Mouse (Mus musculus) embryonic facial prominence, embryonic 12.5 days (tissue): ENCODE data around the gene Mdga1. TPM values are rescaled to one million over a fixed set of nuclear protein-coding genes. Genes with fewer than 3 reads are reported as not detected.
A peak's percentile ranks its signal among the peaks of the same experiment; 100 is the strongest.

Source experiments
- ATAC-seq: fragments of 200-750 bp; cut with Nextera tagmentation; 2 replicates; pipeline ENCODE4 v1.8.0; 2017; ENCODE audit not compliant: insufficient number of reproducible peaks, insufficient read depth, low FRiP score, low TSS enrichment
- H3K27ac ChIP-seq: fragments of 300-500 bp; sonication (generic); 2 replicates; pipeline ENCODE4 v1.5.1; 2016; ENCODE audit warnings: mild to moderate bottlenecking
- H3K27me3 ChIP-seq: fragments of 300-500 bp; sonication (generic); 2 replicates; pipeline ENCODE4 v1.6.1; 2016; ENCODE audit warnings: mild to moderate bottlenecking, moderate library complexity
- H3K36me3 ChIP-seq: fragments of 300-500 bp; sonication (generic); 2 replicates; pipeline ENCODE4 v1.6.1; 2016; ENCODE audit warnings: mild to moderate bottlenecking
- H3K4me1 ChIP-seq: fragments of 300-500 bp; sonication (generic); 2 replicates; pipeline ENCODE4 v1.6.1; 2016
- H3K4me2 ChIP-seq: fragments of 300-500 bp; sonication (generic); replicated peaks from 2 replicates; pipeline ENCODE4 v1.6.1; 2016; ENCODE audit warnings: mild to moderate bottlenecking, moderate library complexity
- H3K4me3 ChIP-seq: fragments of 300-500 bp; sonication (generic); 2 replicates; pipeline ENCODE4 v1.5.1; 2016; ENCODE audit warnings: mild to moderate bottlenecking
- H3K9ac ChIP-seq: fragments of 300-500 bp; sonication (generic); 2 replicates; pipeline ENCODE4 v1.6.1; 2016; ENCODE audit warnings: mild to moderate bottlenecking, moderate library complexity
- H3K9me3 ChIP-seq: fragments of 300-500 bp; sonication (generic); 2 replicates; pipeline ENCODE4 v1.6.1; 2016; ENCODE audit warnings: mild to moderate bottlenecking, moderate library complexity
- WGBS: fragments of 180-500 bp; shearing (Covaris S2); methylation state at CpG from one replicate; pipeline ENCODE4 v1.1.7; 2016; 5-methylcytosine and 5-hydroxymethylcytosine counted together
- polyA plus RNA-seq: library from polyadenylated mRNA; unstranded; fragments of >200 nt; fragmentation: Nextera tagmentation; extraction: Ambion mirVana; gene quantifications from 2 replicates; pipeline ENCODE4 v1.2.1, GENCODE M21; 2016

The Mdga1 gene
- polyA plus RNA-seq, 1 experiment from 2014 or later = 4.0 TPM

DNA sequence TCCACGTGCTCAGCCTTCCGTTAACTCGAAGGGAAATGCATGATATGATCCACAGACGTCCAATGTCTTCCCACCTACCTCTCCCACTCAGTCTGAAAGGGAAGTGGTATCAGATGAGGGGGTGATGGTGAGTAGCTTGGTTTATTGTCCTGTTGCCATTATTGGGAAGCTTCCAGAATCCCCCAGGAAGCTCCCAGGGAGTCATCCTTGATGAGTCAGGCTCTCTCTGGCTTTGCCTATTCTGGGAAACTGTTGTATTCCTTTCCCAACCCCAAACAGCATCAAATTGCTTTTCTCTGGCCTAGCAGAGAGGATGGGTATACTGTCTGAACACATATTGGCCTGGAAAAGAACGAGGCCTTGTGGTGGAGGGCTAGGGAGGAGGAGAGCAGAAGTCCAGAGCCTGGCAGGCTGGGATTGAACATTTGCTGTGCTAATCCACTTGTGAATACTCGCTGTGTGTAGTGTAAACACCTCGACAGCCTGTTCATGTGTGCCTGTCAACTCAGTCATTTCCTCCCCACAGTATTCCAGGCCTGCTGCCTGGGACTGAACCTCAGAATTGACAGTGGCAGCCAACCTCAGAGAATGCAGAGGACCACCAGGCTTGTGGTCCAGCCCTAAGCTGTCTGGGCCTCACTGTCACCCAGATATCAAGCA, 79.3 kb downstream of the Mdga1 start:
- Histone ChIP-seq H3K27ac (no peak overlapping the region), H3K4me2 (no peak overlapping the region), H3K4me1 (peaks cover 23% of the 10 kb centered on the region), H3K9ac (no peak overlapping the region), H3K9me3 (no peaks in the 10 kb centered on the region), H3K4me3 (no peak overlapping the region), H3K36me3 (no peaks in the 10 kb centered on the region), H3K27me3 (peaks cover 52% of the 10 kb centered on the region)
- 64% methylated on average over 7 of the region's 7 CpGs for WGBS
- ATAC-seq = no peak

DNA sequence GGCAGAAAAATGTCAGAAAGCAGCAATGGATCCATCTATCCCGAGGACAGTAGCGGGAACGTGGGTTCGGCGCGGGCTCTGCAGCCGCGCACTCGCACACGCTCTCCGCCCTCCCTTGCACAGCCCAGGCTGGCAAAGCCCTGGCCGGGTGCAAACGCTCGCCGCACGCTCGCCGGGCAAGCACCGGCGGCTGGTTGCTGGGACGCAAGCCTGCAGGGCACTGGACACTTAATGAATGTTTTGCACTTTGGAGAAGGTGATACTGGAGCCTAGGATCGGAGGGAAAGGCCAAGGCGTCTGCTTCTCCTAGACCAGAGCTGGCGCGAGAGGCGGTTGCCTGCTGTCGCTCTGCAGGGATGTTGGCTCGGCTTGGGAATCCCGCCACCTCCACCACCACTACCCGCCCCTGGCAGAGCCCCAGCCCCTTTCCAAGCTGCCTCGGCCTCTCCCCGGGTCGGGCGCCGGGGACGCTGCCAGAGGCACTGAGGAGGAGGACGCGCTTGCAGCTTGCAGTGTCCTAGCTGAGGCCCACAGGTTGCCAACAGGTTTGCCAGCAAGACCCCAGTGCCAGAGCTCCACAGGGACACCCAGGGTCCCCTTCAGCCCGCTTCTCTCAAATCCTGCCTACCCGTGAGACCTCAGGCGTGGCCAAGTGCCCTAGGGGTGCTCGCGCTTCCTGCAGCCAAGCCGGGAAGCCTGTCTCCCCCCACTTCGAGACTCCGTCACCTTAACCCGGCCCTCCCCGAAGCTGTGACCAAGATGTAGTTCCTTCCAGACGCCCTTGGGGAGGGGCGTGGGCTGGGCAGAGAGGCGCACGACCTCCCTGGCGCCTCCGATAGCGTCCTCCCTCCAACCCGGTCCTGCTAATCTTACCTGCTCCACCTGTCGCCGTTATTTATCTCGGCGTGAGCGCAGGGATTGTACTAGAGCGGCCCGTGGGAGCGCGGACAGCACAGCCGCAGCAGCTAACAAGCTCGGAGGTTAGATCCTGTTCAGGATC, 80.6 kb downstream of the Mdga1 start:
- H3K27me3 ChIP-seq = peaks cover 65% of the 10 kb centered on the region
- peak overlapping the region; percentile 99 for H3K4me2 ChIP-seq
- H3K36me3 ChIP-seq = no peaks in the 10 kb centered on the region
- peak overlapping the region; percentile 58 for H3K4me3 ChIP-seq
- H3K9ac ChIP-seq = peak overlapping the region; percentile 71
- H3K27ac ChIP-seq = no peak overlapping the region
- H3K4me1 ChIP-seq = peaks cover 26% of the 10 kb centered on the region
- no peak for ATAC-seq
- WGBS = under 1% methylated on average over 67 of the region's 67 CpGs
- H3K9me3 ChIP-seq = no peaks in the 10 kb centered on the region

DNA sequence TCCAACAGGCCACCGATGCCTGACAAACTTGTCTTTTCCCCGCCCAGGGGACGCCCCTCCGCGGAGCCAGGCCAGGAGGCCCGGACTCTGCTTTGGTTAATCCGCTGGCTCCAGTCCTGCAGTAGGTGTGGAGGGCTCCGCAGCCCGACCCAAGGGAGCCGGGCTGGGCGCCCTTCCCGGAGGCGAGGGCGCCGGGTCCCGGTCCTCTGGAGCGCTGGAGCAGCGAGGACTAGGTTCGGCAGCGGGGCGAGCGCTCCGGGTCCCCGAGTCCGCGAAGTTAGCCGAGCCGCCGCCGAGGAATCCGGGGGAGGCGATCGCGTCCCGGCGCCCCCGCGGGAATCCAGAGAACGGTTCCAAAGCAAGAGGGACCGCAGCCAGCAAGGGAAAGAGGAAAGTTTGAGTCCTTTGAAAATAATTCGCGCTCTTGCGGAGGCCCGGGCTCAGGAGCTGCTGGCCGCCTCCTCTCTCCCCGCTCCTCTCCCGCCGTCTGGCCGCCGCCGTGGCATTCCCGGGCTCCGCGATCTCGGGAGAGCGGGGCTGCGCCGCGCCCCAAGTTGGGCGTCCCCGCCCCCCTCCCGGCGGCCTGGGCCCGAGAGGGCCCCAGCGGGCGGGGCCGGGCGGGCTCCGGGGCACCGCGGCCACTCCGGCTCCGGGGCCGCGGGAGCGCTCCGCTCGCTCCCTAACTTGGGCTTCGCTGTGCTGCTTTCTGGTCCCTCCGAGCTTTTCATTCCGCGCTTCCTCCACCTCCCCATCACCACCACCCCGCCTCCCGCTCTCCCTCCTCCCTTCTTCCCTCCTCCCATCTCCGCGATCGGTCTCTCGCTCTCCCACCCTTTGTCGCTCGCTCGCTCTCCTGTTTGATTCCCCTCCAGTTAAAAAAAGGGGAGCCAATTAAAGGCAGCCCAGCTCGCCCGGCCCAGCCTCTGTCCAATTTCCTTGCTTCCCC, 81.7 kb downstream of the Mdga1 start:
- Histone ChIP-seq H3K27ac (no peak overlapping the region), H3K27me3 (peaks cover 77% of the 10 kb centered on the region)
- ATAC-seq = no peak

GRCm38 (mm10) chr17:29887271-29887880, 82.5 kb downstream of the Mdga1 start:
- WGBS = under 1% methylated on average over 54 of the region's 57 CpGs
- Histone ChIP-seq H3K27me3 (peaks cover 78% of the 10 kb centered on the region), H3K4me2 (peak overlapping the region; percentile 99), H3K9ac (peak overlapping the region; percentile 71), H3K9me3 (no peaks in the 10 kb centered on the region), H3K36me3 (no peaks in the 10 kb centered on the region), H3K27ac (peak overlapping the region; percentile 32; the same call in 1 of the 2 replicates), H3K4me1 (peaks cover 26% of the 10 kb centered on the region), H3K4me3 (peak overlapping the region; percentile 58)
- ATAC-seq = 0 out of 2 replicates have a peak, but pooled peaks have one; percentile 22

More for the DNA sequence above, 81.7 kb downstream of the Mdga1 start:
- Histone ChIP-seq H3K4me3 (peak overlapping the region; percentile 58), H3K4me1 (peaks cover 26% of the 10 kb centered on the region), H3K9me3 (no peaks in the 10 kb centered on the region), H3K9ac (peak overlapping the region; percentile 71), H3K36me3 (no peaks in the 10 kb centered on the region), H3K4me2 (peak overlapping the region; percentile 99)
- under 1% methylated on average over 89 of the region's 93 CpGs for WGBS

DNA sequence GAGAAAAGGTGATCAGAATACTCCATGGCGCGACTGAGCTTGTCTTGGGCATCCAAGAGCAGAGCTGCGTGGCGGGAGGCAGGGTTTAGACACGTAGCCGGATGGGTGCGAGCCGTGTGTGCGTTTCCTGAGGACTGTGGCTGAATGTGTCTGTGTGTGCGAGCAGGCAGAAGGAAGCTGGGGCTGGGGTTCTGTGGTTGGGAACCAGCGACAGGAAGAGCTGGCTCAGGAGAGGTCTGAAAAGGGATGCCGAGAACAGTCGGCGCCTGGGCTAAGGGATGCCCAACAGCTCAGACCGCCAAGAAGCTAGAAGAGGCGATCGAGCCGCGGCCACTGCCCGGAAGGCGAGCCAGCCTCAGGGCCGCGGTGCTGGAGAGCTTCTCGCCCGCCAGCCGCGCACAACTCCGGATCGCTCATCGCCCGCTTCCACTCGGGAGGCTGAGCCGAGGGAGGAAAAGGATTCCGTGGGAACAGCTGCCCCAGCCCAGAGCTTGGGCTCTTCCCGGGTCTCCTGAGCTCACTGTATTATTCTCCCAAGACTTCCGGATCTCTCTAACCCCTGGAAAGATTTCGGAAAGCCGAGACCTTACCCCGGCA, 83.1 kb downstream of the Mdga1 start:
- H3K9me3 ChIP-seq = no peaks in the 10 kb centered on the region
- H3K4me3 ChIP-seq = peak overlapping the region; percentile 58
- peak overlapping the region; percentile 71 for H3K9ac ChIP-seq
- H3K36me3 ChIP-seq = no peaks in the 10 kb centered on the region
- H3K4me1 ChIP-seq = peaks cover 26% of the 10 kb centered on the region
- under 1% methylated on average over 39 of the region's 39 CpGs for WGBS
- H3K27me3 ChIP-seq = peaks cover 78% of the 10 kb centered on the region
- no peak for ATAC-seq
- peak overlapping the region; percentile 32; the same call in 1 of the 2 replicates for H3K27ac ChIP-seq
- H3K4me2 ChIP-seq = peak overlapping the region; percentile 99

DNA sequence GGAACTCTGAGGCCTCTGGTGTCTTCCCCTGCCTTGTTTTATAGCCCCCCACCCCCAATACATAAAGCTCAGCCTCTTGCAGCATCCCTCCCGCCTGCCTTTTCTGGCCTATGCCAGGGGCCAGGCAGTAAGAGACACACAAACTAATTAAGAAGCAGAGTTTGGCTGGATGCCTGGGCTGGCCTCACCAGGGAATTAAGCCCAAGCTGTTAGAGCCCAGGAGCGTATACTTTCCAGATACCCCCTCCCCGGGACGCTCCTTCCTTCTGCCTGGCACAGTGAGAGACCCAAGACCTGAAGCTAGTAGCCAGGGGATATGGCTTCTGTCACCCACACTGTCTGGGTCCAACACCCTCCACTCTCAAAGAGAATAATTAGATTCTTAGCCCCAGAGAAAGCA, 83.8 kb downstream of the Mdga1 start:
- WGBS = 8% methylated on average over 4 of the region's 4 CpGs
- peak overlapping the region; percentile 99 for H3K4me2 ChIP-seq
- H3K9me3 ChIP-seq = no peaks in the 10 kb centered on the region
- no peaks in the 10 kb centered on the region for H3K36me3 ChIP-seq
- H3K27me3 ChIP-seq = peaks cover 71% of the 10 kb centered on the region
- no peak for ATAC-seq
- H3K9ac ChIP-seq = peak overlapping the region; percentile 71
- peak overlapping the region; percentile 58 for H3K4me3 ChIP-seq
- H3K27ac ChIP-seq = no peak overlapping the region
- H3K4me1 ChIP-seq = peaks cover 26% of the 10 kb centered on the region

DNA sequence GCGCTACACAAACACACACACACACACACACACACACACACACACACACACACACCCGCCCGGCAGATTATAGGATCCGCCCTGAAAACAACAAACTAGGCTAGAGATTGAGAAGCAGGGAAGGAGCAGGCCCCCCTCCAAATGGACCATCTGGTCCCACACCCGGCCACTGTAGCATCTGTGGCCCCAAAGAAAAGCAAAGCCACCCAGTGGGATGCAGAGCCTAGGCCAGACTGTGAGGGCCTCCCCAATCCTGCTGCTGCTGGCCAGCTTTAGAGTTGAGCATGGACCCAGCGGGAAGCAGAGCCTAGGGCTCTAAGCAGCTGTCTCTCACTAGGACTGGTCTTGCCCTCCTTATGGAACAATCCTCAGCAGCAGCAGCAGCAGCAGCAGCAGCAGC, 85.3 kb downstream of the Mdga1 start:
- Histone ChIP-seq H3K4me2 (no peak overlapping the region), H3K4me1 (peaks cover 28% of the 10 kb centered on the region), H3K9me3 (no peaks in the 10 kb centered on the region), H3K36me3 (no peaks in the 10 kb centered on the region), H3K4me3 (no peak overlapping the region), H3K27ac (no peak overlapping the region), H3K27me3 (peaks cover 56% of the 10 kb centered on the region), H3K9ac (no peak overlapping the region)
- WGBS = 48% methylated on average over 6 of the region's 6 CpGs
- no peak for ATAC-seq

DNA sequence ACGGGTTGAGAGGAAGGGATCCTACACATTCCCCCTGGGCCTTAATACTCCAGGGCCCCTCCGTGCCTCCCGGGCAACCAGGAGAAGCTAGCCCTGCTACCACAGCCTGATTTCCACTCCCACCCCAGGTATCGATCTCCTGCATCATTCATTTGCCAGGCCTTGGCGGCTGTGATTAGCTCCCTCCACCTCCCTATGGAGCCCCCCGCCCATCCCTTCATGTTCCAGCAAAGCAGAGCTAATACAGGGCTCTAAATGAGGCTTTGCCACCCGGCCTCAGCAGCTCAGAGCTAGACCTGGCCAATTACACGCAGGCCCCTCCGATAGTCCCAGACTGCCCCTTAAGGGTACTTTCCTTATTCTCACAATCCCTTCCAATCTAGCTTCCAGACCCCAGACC, 86.5 kb downstream of the Mdga1 start:
- Histone ChIP-seq H3K4me2 (no peak overlapping the region), H3K9me3 (no peaks in the 10 kb centered on the region), H3K27ac (no peak overlapping the region), H3K4me3 (no peak overlapping the region), H3K36me3 (no peaks in the 10 kb centered on the region), H3K9ac (no peak overlapping the region), H3K27me3 (peaks cover 49% of the 10 kb centered on the region), H3K4me1 (peaks cover 20% of the 10 kb centered on the region)
- no peak for ATAC-seq
- WGBS = 44% methylated on average over 9 of the region's 9 CpGs

- Histone ChIP-seq H3K4me1 (peaks cover 20% of the 10 kb centered on the region), H3K4me3 (no peak overlapping the region), H3K27me3 (peaks cover 48% of the 10 kb centered on the region), H3K9me3 (no peaks in the 10 kb centered on the region), H3K4me2 (no peak overlapping the region), H3K9ac (no peak overlapping the region), H3K36me3 (no peaks in the 10 kb centered on the region), H3K27ac (no peak overlapping the region)
- WGBS = 2% methylated on average over 5 of the region's 5 CpGs
- ATAC-seq = no peak
These were observed 87.0 kb downstream of the Mdga1 start for GRCm38 (mm10) chr17:29882885-29883284.

DNA sequence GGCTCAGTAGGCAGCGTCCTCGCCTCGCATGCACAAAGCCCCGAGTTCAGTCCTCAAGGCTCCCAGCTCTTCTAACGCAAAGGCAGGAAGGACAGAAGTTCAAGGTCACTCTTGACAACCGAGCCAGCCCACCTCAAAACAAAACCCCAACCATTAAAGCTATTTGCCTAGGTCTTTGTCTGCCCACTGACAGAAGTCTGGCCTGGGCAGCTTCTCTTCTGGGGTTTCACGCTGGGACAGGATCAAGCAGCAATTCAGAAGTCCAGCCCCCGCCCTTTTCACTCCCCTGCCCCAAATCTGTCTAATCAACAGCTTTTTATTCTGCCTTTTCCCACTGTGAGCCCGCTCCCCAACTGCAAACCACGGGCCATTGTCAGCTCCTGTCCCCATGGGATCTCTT, 89.6 kb downstream of the Mdga1 start:
- Histone ChIP-seq H3K27me3 (peaks cover 25% of the 10 kb centered on the region), H3K36me3 (no peaks in the 10 kb centered on the region), H3K4me3 (no peak overlapping the region), H3K9me3 (no peaks in the 10 kb centered on the region), H3K27ac (no peak overlapping the region), H3K9ac (no peak overlapping the region), H3K4me1 (peaks cover 5% of the 10 kb centered on the region; the same call in 1 of the 2 replicates), H3K4me2 (no peak overlapping the region)
- 55% methylated on average over 10 of the region's 10 CpGs for WGBS
- no peak for ATAC-seq
